Mouse (Mus musculus): Measurements from ENCODE around the gene Olfr594. TPM values are rescaled to one million over a fixed set of nuclear protein-coding genes. Genes with fewer than 3 reads are reported as not detected.
"Not testable (repeated sequence)": the region's sequence is repeated elsewhere in the genome, so short reads cannot be mapped to it uniquely, and the experiment has no call there.

Gene Olfr594
- polyA plus RNA-seq (2015; fragmentation: Nextera tagmentation; extraction: Ambion mirVana) = not detected in 2 replicates

DNA sequence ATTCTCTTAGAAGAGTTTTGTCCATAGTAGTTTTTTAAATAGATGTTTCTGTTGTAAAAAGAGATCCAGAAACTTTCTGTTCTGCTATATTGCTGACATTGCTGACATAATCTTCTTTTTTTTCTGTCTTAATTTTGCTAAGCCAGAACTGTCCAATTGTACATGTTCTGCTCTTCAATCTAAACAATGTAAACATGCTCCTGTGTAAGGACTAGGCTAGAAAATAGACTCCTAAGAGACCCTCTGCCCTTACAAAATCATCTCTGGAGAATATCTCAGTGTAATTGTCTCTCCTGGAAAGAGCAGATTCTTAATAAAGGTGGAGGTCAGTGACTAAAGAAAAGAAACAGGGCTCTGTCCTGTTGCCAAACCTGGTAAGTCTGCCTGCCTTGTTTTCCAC lies at the start of gene Olfr594:
Gene Olfr594 (plus strand): TSS at position 301 of the 400 bp plus-strand sequence.
- no peak for ATAC-seq (ENCODE audit: low FRiP score, low read depth)
- Histone ChIP-seq H3K27ac (replicated peaks) (no peak within 1 kb of the TSS), H3K9ac (no peak within 1 kb of the TSS), H3K36me3 (no peaks in the 10 kb centered on the region), H3K4me3 (no peak within 1 kb of the TSS), H3K9me3 (no peaks in the 10 kb centered on the region), H3K27me3 (no peaks in the 10 kb centered on the region), H3K4me2 (no peak within 1 kb of the TSS), H3K4me1 (replicated peaks) (no peaks in the 10 kb centered on the region)

DNA sequence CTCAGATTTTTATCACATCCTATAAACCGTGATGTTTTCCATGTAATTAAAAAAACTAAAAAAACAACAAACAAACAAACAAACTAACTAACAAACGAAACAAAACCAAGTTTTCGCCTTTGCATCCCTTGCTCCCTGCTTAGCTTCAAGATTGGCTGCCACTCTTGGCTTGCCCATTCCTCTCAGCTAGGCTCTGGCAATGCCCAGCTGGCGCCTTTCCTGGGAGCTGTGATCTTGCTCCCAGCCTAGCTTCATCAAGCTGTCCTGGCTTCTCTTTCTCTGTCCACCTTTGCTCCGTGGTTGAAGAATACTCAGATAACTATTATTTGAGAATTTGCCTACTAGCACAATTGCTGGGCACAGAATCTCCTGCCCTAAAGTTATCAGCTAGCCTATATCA lies 47.1 kb upstream of the Olfr594 start:
- no peak overlapping the region for H3K9ac ChIP-seq
- no peak overlapping the region for H3K4me3 ChIP-seq
- WGBS = 85% methylated on average over 5 of the region's 5 CpGs
- no peak overlapping the region for H3K27ac ChIP-seq (replicated peaks)
- H3K36me3 ChIP-seq = no peaks in the 10 kb centered on the region
- H3K4me1 ChIP-seq (replicated peaks) = no peaks in the 10 kb centered on the region
- H3K27me3 ChIP-seq = no peaks in the 10 kb centered on the region
- no peak for ATAC-seq (ENCODE audit: low FRiP score, low read depth)
- no peak overlapping the region for H3K4me2 ChIP-seq
- H3K9me3 ChIP-seq = no peaks in the 10 kb centered on the region

DNA sequence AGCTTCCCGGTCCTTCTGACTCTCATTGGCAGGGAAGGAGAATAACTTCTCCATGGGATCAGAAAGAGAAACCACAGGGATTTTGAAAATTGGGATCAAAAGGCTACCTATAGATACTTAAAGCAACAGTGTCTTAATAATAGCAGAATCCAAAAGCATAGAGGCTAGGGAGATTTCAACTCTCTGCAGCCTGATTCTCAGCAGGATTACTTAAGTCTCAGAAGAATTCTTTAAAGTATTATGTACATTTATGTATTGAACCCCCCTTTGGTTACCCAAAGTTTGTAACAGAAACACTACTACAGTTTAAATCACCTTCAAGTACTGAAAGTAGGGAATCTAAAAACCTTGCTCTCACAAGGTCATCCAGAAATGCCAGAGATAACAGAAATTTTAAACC lies 38.6 kb upstream of the Olfr594 start, which contains the start of gene Olfr591:
Gene Olfr591 (minus strand): TSS at position 101 of the 400 bp plus-strand sequence.
- WGBS = 86% methylated on average over 1 of the region's 1 CpGs
- ATAC-seq (ENCODE audit: low FRiP score, low read depth) = no peak
- H3K9ac ChIP-seq = no peak within 1 kb of the TSS
- H3K4me2 ChIP-seq = no peak within 1 kb of the TSS
- no peaks in the 10 kb centered on the region for H3K36me3 ChIP-seq
- H3K9me3 ChIP-seq = peaks cover 2% of the 10 kb centered on the region; the same call in 1 of the 2 replicates
- no peaks in the 10 kb centered on the region for H3K27me3 ChIP-seq
- H3K4me3 ChIP-seq = no peak within 1 kb of the TSS
- no peak within 1 kb of the TSS for H3K27ac ChIP-seq (replicated peaks)
- H3K4me1 ChIP-seq (replicated peaks) = no peaks in the 10 kb centered on the region

DNA sequence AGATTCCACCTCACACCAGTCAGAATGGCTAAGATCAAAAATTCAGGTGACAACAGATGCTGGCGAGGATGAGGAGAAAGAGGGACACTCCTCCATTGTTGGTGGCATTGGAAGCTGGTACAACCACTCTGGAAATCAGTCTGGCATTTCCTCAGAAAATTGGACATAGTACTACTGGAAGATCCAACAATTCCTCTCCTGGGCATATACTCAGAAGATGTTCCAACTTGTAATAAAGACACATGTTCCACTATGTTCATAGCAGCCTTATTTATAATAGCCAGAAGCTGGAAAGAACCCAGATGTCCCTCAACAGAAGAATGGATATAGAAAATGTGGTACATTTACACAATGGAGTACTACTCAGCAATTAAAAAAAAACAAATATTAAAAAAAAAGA lies 32.3 kb upstream of the Olfr594 start, which contains the start of gene Olfr592:
Gene Olfr592 (plus strand): TSS at position 301 of the 400 bp plus-strand sequence.
- H3K9ac ChIP-seq; H3K27me3 ChIP-seq; ATAC-seq (ENCODE audit: low FRiP score, low read depth); H3K4me3 ChIP-seq; H3K4me1 ChIP-seq (replicated peaks); H3K9me3 ChIP-seq; H3K36me3 ChIP-seq; H3K4me2 ChIP-seq; H3K27ac ChIP-seq (replicated peaks): not testable (repeated sequence)
- WGBS = 95% methylated on average over 1 of the region's 1 CpGs

DNA sequence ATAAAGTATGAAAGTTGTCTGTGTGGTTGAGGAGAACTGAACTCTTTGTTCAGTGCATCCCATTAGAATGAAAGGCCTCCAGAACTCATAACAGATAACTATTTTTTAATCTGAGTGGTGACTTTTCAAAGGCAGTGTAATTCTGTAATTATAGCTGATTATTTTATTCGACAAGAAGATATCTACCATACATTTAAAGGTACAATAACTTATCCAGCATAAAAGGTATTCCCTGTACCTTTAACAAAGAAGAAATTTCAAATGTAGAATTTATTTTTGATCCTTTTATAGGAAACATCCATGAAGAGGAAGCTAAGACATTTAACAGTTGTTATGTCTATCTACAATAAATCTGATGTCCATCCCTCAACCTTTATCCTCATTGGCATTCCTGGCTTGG lies 5.2 kb upstream of the Olfr594 start, which contains the start of gene Olfr593:
Gene Olfr593 (plus strand): TSS at position 301 of the 400 bp plus-strand sequence.
- WGBS = 76% methylated on average over 1 of the region's 1 CpGs
- Histone ChIP-seq H3K9me3 (no peaks in the 10 kb centered on the region), H3K27me3 (no peaks in the 10 kb centered on the region), H3K4me2 (no peak within 1 kb of the TSS), H3K9ac (no peak within 1 kb of the TSS), H3K4me1 (replicated peaks) (no peaks in the 10 kb centered on the region), H3K4me3 (no peak within 1 kb of the TSS), H3K27ac (replicated peaks) (no peak within 1 kb of the TSS), H3K36me3 (no peaks in the 10 kb centered on the region)
- no peak for ATAC-seq (ENCODE audit: low FRiP score, low read depth)

DNA sequence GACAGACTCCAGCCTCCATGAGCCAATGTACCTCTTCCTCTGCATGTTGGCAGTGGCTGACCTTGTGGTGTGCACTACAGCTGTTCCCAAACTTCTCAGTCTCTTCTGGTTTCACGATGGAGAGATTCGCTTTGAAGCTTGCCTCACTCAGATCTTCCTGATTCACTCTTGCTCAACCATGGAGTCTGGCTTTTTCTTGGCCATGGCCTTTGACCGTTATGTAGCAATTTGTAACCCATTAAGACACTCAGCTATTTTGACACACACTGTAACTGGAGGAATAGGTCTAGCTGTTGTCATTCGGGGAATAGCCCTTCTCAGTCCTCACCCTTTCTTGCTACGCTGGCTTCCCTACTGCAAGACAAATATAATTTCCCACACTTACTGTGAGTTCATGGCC lies 4.7 kb upstream of the Olfr594 start:
- WGBS = 92% methylated on average over 5 of the region's 5 CpGs
- not testable (repeated sequence) for ATAC-seq (ENCODE audit: low FRiP score, low read depth)

DNA sequence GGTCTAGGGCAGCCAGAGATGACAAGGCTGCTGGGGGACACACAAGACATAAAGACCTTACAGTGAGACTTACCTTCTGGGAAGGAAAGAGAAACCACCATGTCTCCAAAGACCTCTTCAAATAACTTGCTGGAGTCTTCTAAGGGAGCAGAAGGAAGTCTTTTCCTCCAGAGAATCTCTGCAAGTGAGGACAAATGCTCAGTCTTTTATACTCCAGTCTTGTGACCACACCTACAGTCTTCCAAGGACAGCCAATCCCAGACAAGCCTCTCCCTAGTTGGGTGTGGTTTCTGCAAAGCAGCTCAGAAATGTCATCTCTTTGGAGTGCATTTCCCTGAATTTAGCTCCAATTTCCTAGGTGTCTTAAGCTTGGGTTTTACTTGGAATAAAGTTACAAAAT lies 35.6 kb downstream of the Olfr594 start, which contains the start of gene Usp17ld:
Gene Usp17ld (minus strand): TSS at position 101 of the 400 bp plus-strand sequence.
- ATAC-seq (ENCODE audit: low FRiP score, low read depth); H3K4me2 ChIP-seq; H3K9me3 ChIP-seq; H3K27me3 ChIP-seq; H3K9ac ChIP-seq; H3K36me3 ChIP-seq; H3K4me3 ChIP-seq; H3K27ac ChIP-seq (replicated peaks); H3K4me1 ChIP-seq (replicated peaks): not testable (repeated sequence)

More for the DNA sequence above, 4.7 kb upstream of the Olfr594 start:
- not testable (repeated sequence) for H3K36me3 ChIP-seq; H3K4me3 ChIP-seq; H3K4me2 ChIP-seq; H3K9me3 ChIP-seq; H3K4me1 ChIP-seq (replicated peaks); H3K27me3 ChIP-seq; H3K9ac ChIP-seq; H3K27ac ChIP-seq (replicated peaks)

Small RNA genes within 50 kb of the gene (microRNA-seq; reads per million reads assigned to microRNA genes)
- gene Gm23550 (not detected), gene Gm25171 (not detected)

Other genes starting within 250 kb of the Olfr594 start
- not detected in 2 replicates for gene Olfr577, start 241.1 kb upstream of the Olfr594 start, polyA plus RNA-seq (2015; fragmentation: Nextera tagmentation; extraction: Ambion mirVana)
- not detected in 2 replicates for gene Olfr578, start 227.7 kb upstream of the Olfr594 start, polyA plus RNA-seq (2015; fragmentation: Nextera tagmentation; extraction: Ambion mirVana)
- gene Olfr582, start 179.0 kb upstream of the Olfr594 start, polyA plus RNA-seq (2015; fragmentation: Nextera tagmentation; extraction: Ambion mirVana) = not detected in 2 replicates
- gene Olfr583, start 165.7 kb upstream of the Olfr594 start, polyA plus RNA-seq (2015; fragmentation: Nextera tagmentation; extraction: Ambion mirVana) = not detected in 2 replicates
- not detected in 2 replicates for gene Olfr584, start 135.1 kb upstream of the Olfr594 start, polyA plus RNA-seq (2015; fragmentation: Nextera tagmentation; extraction: Ambion mirVana)
- gene Olfr585, start 119.3 kb upstream of the Olfr594 start, polyA plus RNA-seq (2015; fragmentation: Nextera tagmentation; extraction: Ambion mirVana) = not detected in 2 replicates
- gene Olfr586, start 91.4 kb upstream of the Olfr594 start, polyA plus RNA-seq (2015; fragmentation: Nextera tagmentation; extraction: Ambion mirVana) = not detected in 2 replicates
- not detected in 2 replicates for gene Olfr588-ps1, start 76.1 kb upstream of the Olfr594 start, polyA plus RNA-seq (2015; fragmentation: Nextera tagmentation; extraction: Ambion mirVana)
- gene Olfr589, start 60.6 kb upstream of the Olfr594 start, polyA plus RNA-seq (2015; fragmentation: Nextera tagmentation; extraction: Ambion mirVana) = not detected in 2 replicates
- not detected in 2 replicates for gene Olfr591, start 38.7 kb upstream of the Olfr594 start, polyA plus RNA-seq (2015; fragmentation: Nextera tagmentation; extraction: Ambion mirVana)
- gene Olfr592, start 32.2 kb upstream of the Olfr594 start, polyA plus RNA-seq (2015; fragmentation: Nextera tagmentation; extraction: Ambion mirVana) = not detected in 2 replicates
- not detected in 2 replicates for gene Olfr593, start 5.1 kb upstream of the Olfr594 start, polyA plus RNA-seq (2015; fragmentation: Nextera tagmentation; extraction: Ambion mirVana)
- gene Usp17ld, start 35.5 kb downstream of the Olfr594 start, polyA plus RNA-seq (2015; fragmentation: Nextera tagmentation; extraction: Ambion mirVana) = not detected in 2 replicates
- gene Olfr596, start 88.7 kb downstream of the Olfr594 start, polyA plus RNA-seq (2015; fragmentation: Nextera tagmentation; extraction: Ambion mirVana) = not detected in 2 replicates
- gene Olfr597, start 99.3 kb downstream of the Olfr594 start, polyA plus RNA-seq (2015; fragmentation: Nextera tagmentation; extraction: Ambion mirVana) = not detected in 2 replicates
- not detected in 2 replicates for gene Olfr598, start 106.6 kb downstream of the Olfr594 start, polyA plus RNA-seq (2015; fragmentation: Nextera tagmentation; extraction: Ambion mirVana)
- not detected in 2 replicates for gene Olfr599, start 118.9 kb downstream of the Olfr594 start, polyA plus RNA-seq (2015; fragmentation: Nextera tagmentation; extraction: Ambion mirVana)
- gene Olfr600, start 132.7 kb downstream of the Olfr594 start, polyA plus RNA-seq (2015; fragmentation: Nextera tagmentation; extraction: Ambion mirVana) = not detected in 2 replicates
- not detected in 2 replicates for gene Olfr601, start 145.7 kb downstream of the Olfr594 start, polyA plus RNA-seq (2015; fragmentation: Nextera tagmentation; extraction: Ambion mirVana)
- gene Olfr603, start 169.2 kb downstream of the Olfr594 start, polyA plus RNA-seq (2015; fragmentation: Nextera tagmentation; extraction: Ambion mirVana) = not detected in 2 replicates
- not detected in 2 replicates for gene Usp17lc, start 198.1 kb downstream of the Olfr594 start, polyA plus RNA-seq (2015; fragmentation: Nextera tagmentation; extraction: Ambion mirVana)
- not detected in 2 replicates for gene Olfr605, start 228.4 kb downstream of the Olfr594 start, polyA plus RNA-seq (2015; fragmentation: Nextera tagmentation; extraction: Ambion mirVana)
- not detected in 2 replicates for gene Olfr606, start 232.1 kb downstream of the Olfr594 start, polyA plus RNA-seq (2015; fragmentation: Nextera tagmentation; extraction: Ambion mirVana)
- not detected in 2 replicates for gene Olfr607, start 247.2 kb downstream of the Olfr594 start, polyA plus RNA-seq (2015; fragmentation: Nextera tagmentation; extraction: Ambion mirVana)

Data from hindbrain, embryonic 15.5 days (tissue).